Mouse (Mus musculus) kidney, adult 11 months (tissue): ENCODE measurements at regions not wholly inside any gene's neighbourhood (a gene's known extent, or its start where the extent isn't known, plus 50 kb on each side); places are given as distances from the start of the nearest gene placed in this dataset.

Experiments
- DNase-seq: peaks from one replicate; pipeline ENCODE4 v3.0.0; 2022

GRCm38 (mm10) chr8:103902516-103902915 lies 198.9 kb upstream of the Cdh5 start:
- DNase-seq: no peak

- no peak for DNase-seq
Observed at GRCm38 (mm10) chr8:103903635-103904034, 197.8 kb upstream of the Cdh5 start.

- no peak for DNase-seq
Observed at GRCm38 (mm10) chr8:103907662-103908061, 193.8 kb upstream of the Cdh5 start.

DNA sequence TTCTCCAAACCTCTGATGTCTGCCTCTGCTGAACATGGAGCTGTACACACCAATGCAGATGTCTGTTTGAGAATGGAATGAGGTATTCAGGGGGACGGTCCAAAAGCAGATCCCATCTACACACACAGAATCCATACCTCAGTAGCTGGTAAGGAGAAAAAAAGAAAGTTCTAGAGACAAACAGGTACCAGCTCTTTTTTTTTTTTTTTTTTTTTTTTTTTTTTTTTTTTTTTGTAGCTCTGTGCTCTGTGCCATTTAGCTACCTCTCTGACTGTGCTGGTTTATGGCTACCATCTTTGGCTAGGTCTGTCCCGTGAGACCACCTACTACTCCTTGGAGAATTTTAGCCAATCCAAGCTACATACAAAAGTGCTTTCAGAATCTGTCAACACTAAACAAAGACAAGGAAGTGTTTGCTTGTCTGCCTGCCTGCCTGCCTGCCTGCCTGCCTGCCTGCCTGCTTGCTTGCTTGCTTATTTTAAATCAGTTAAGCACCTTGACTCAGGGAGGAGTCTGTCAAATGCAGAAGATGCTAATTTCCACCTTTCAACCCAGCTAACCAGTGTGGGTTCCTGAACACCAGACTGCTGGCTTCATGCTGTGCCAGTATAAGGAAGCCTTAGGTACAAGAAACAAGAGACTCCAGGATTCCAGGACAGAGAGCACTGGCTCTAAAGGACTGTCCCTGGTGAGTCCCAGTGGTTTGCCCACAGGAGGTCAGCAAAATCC lies 190.0 kb upstream of the Cdh5 start:
- DNase-seq: no peak

GRCm38 (mm10) chr8:103912983-103913926 lies 188.2 kb upstream of the Cdh5 start:
- DNase-seq: no peak

GRCm38 (mm10) chr8:103913927-103914640 lies 187.3 kb upstream of the Cdh5 start:
- no peak for DNase-seq

- DNase-seq: no peak
Observed at GRCm38 (mm10) chr8:103919324-103919723, 182.1 kb upstream of the Cdh5 start.

DNA sequence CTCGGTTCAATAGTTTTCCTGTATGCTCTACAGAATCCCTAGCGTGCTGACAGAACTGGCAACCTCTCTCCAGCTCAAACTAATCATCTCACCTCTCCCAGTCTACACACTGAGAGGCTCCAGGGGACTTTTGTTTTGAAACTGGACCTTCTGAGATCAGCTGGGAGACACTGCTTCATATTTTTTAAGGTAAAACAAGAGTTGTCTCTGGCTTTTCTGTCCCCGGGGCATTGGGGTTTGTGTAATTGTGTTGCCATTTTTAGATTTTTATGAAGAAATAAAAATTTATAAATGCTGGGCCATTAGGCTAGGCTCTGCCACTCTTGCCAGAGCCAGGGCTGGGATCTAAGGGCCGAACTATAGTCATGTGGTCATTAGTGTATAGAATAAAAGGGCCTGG lies 179.8 kb upstream of the Cdh5 start:
- DNase-seq: no peak

GRCm38 (mm10) chr8:103922746-103923145 lies 178.7 kb upstream of the Cdh5 start:
- no peak for DNase-seq

DNA sequence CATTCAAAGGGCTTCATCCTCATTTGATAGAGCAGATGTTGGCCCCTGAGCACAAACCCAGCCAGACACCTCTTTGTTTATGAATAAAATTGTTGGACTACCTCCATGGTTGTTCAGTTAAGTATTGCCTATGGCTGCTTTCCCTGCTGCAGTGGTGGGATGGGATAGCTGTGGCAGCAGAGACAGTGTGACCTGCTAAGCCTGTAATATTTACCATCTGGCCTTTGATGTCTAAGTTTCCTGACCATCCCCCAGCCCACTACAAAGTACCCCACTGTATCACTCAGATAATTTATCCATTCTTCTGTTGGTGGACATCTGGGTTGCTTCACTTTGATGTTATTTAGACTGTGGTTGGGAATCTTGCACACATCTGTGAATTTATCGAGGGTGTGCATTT lies 168.7 kb upstream of the Cdh5 start:
- no peak for DNase-seq

- DNase-seq: no peak
Observed at GRCm38 (mm10) chr8:103936491-103936890, 164.9 kb upstream of the Cdh5 start.

- no peak for DNase-seq
Observed at GRCm38 (mm10) chr8:103938283-103939230, 162.9 kb upstream of the Cdh5 start.

- DNase-seq: no peak
Observed at GRCm38 (mm10) chr8:103940958-103941532, 160.4 kb upstream of the Cdh5 start.

GRCm38 (mm10) chr8:103948474-103948873 lies 153.0 kb upstream of the Cdh5 start:
- no peak for DNase-seq

- DNase-seq: no peak
Observed at GRCm38 (mm10) chr8:103950460-103950859, 151.0 kb upstream of the Cdh5 start.

DNA sequence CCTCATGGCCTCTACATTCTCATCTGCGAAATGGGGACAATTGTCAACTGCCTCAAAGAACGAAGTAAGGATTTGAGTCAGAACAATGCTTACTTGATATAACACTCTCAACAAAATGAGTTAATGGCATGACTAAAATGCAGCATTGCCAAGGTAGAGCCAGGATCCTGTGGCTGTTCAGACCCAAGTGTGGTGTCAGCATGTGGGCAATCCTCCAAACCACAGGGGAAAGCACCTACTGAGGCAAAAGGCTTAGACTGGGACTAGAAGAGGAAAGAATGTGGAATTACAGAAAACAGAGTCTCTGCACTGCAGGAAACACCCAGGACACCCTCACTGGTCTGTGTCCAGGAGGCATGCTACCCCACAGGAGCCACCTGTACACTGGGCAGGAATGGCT lies 147.8 kb upstream of the Cdh5 start:
- DNase-seq: no peak

- DNase-seq: no peak
Observed at GRCm38 (mm10) chr8:103955568-103956260, 145.7 kb upstream of the Cdh5 start.

- DNase-seq: no peak
Observed at GRCm38 (mm10) chr8:103964293-103964918, 137.0 kb upstream of the Cdh5 start.

DNA sequence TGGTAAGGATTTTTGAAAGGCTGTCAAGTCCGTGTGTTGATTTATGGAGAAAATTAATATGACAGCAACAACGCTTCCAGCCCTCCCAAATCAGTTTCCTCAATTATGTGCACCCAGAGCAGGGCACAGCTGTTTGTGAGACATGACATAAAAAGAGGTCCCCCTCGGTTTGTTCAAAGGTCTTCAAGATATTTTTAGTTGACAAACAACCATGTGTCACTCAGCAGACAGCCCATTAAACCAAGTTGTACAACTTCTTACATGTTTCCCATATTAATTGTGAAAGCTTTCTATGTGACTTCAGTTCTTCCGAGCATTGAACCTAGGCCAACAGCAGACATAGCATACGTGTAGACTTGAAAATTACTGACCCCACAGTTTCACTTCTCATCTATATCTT lies 131.5 kb upstream of the Cdh5 start:
- no peak for DNase-seq

DNA sequence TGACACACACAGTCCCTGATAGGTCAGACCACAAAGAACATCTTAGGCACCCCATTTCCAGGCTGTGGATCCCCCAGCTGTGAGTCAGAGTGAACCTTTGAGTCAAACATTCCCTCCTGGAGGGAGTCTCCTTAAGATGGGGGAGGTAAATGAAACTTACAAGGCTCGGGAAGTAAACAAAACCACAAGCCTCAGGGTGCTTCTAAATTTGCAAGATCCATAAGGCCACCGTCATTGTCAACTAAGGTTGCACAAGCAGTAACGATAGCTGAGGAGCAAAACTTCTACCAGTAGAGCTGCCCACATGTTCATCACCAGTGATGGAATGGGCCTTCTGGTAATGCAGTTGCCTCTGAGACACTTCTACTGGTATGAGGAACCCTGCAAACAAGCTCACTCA lies 130.9 kb upstream of the Cdh5 start:
- DNase-seq: no peak

GRCm38 (mm10) chr8:103970966-103971365 lies 130.5 kb upstream of the Cdh5 start:
- DNase-seq: no peak
